Mouse (Mus musculus): ENCODE measurements at regions not wholly inside any gene's neighbourhood (a gene's known extent, or its start where the extent isn't known, plus 50 kb on each side); places are given as distances from the start of the nearest gene placed in this dataset.

GRCm38 (mm10) chr3:58319463-58319862 is 95.1 kb upstream of the Tsc22d2 start:
- Histone ChIP-seq H3K36me3 (ENCODE audit: control insufficient read depth, insufficient read depth, low read length) (no peaks in the 10 kb centered on the region), H3K9ac (ENCODE audit: low read depth, low read length) (no peak overlapping the region), H3K27me3 (ENCODE audit: control insufficient read depth, insufficient read depth, low read length) (no peaks in the 10 kb centered on the region), H3K4me3 (ENCODE audit: insufficient read depth, low read depth, low read length) (no peak overlapping the region), H3K79me2 (ENCODE audit: control insufficient read depth, insufficient read depth, low read length) (no peaks in the 10 kb centered on the region), H3K4me1 (ENCODE audit: control insufficient read depth, insufficient read depth, low read length) (no peaks in the 10 kb centered on the region), H3K27ac (replicated peaks; ENCODE audit: insufficient read depth, low read depth, low read length) (no peak overlapping the region)
- TF ChIP-seq POLR2A (IDR thresholded peaks at IDR 0.05; ENCODE audit: extremely low read depth, insufficient read depth, low read length) (no peak), CTCF (IDR thresholded peaks at IDR 0.05; ENCODE audit: low read depth, low read length) (no peak)
- DNase-seq (ENCODE audit: extremely low read depth, low read depth, low spot score) = no peak
- 97% methylated on average over 1 of the region's 1 CpGs for WGBS

GRCm38 (mm10) chr3:58320812-58321211 is 93.7 kb upstream of the Tsc22d2 start:
- no peak for TF ChIP-seq POLR2A (IDR thresholded peaks at IDR 0.05; ENCODE audit: extremely low read depth, insufficient read depth, low read length)
- no peak for TF ChIP-seq CTCF (IDR thresholded peaks at IDR 0.05; ENCODE audit: low read depth, low read length)
- Histone ChIP-seq H3K9ac (ENCODE audit: low read depth, low read length) (no peak overlapping the region), H3K36me3 (ENCODE audit: control insufficient read depth, insufficient read depth, low read length) (no peaks in the 10 kb centered on the region), H3K79me2 (ENCODE audit: control insufficient read depth, insufficient read depth, low read length) (no peaks in the 10 kb centered on the region), H3K4me1 (ENCODE audit: control insufficient read depth, insufficient read depth, low read length) (no peaks in the 10 kb centered on the region), H3K27me3 (ENCODE audit: control insufficient read depth, insufficient read depth, low read length) (no peaks in the 10 kb centered on the region), H3K27ac (replicated peaks; ENCODE audit: insufficient read depth, low read depth, low read length) (no peak overlapping the region), H3K4me3 (ENCODE audit: insufficient read depth, low read depth, low read length) (no peak overlapping the region)
- 62% methylated on average over 4 of the region's 4 CpGs for WGBS
- no peak for DNase-seq (ENCODE audit: extremely low read depth, low read depth, low spot score)

GRCm38 (mm10) chr3:58322322-58322721 is 92.2 kb upstream of the Tsc22d2 start:
- TF ChIP-seq CTCF (IDR thresholded peaks at IDR 0.05; ENCODE audit: low read depth, low read length) = no peak
- TF ChIP-seq POLR2A (IDR thresholded peaks at IDR 0.05; ENCODE audit: extremely low read depth, insufficient read depth, low read length) = no peak
- Histone ChIP-seq H3K27ac (replicated peaks; ENCODE audit: insufficient read depth, low read depth, low read length) (no peak overlapping the region), H3K27me3 (ENCODE audit: control insufficient read depth, insufficient read depth, low read length) (no peaks in the 10 kb centered on the region), H3K4me3 (ENCODE audit: insufficient read depth, low read depth, low read length) (no peak overlapping the region), H3K9ac (ENCODE audit: low read depth, low read length) (no peak overlapping the region), H3K36me3 (ENCODE audit: control insufficient read depth, insufficient read depth, low read length) (no peaks in the 10 kb centered on the region), H3K4me1 (ENCODE audit: control insufficient read depth, insufficient read depth, low read length) (no peaks in the 10 kb centered on the region), H3K79me2 (ENCODE audit: control insufficient read depth, insufficient read depth, low read length) (no peaks in the 10 kb centered on the region)
- DNase-seq (ENCODE audit: extremely low read depth, low read depth, low spot score) = no peak
- WGBS = 72% methylated on average over 1 of the region's 1 CpGs

GRCm38 (mm10) chr3:58327721-58328120 is 86.8 kb upstream of the Tsc22d2 start:
- no peak for DNase-seq (ENCODE audit: extremely low read depth, low read depth, low spot score)
- H3K4me3 ChIP-seq (ENCODE audit: insufficient read depth, low read depth, low read length) = no peak overlapping the region
- H3K4me1 ChIP-seq (ENCODE audit: control insufficient read depth, insufficient read depth, low read length) = no peaks in the 10 kb centered on the region
- no peak for TF ChIP-seq CTCF (IDR thresholded peaks at IDR 0.05; ENCODE audit: low read depth, low read length)
- no peak for TF ChIP-seq POLR2A (IDR thresholded peaks at IDR 0.05; ENCODE audit: extremely low read depth, insufficient read depth, low read length)
- 78% methylated on average over 2 of the region's 2 CpGs for WGBS
- no peaks in the 10 kb centered on the region for H3K27me3 ChIP-seq (ENCODE audit: control insufficient read depth, insufficient read depth, low read length)
- H3K27ac ChIP-seq (replicated peaks; ENCODE audit: insufficient read depth, low read depth, low read length) = no peak overlapping the region
- H3K36me3 ChIP-seq (ENCODE audit: control insufficient read depth, insufficient read depth, low read length) = no peaks in the 10 kb centered on the region
- H3K79me2 ChIP-seq (ENCODE audit: control insufficient read depth, insufficient read depth, low read length) = no peaks in the 10 kb centered on the region
- no peak overlapping the region for H3K9ac ChIP-seq (ENCODE audit: low read depth, low read length)

- Histone ChIP-seq H3K27ac (replicated peaks; ENCODE audit: insufficient read depth, low read depth, low read length) (no peak overlapping the region), H3K9ac (ENCODE audit: low read depth, low read length) (no peak overlapping the region), H3K4me1 (ENCODE audit: control insufficient read depth, insufficient read depth, low read length) (no peaks in the 10 kb centered on the region), H3K79me2 (ENCODE audit: control insufficient read depth, insufficient read depth, low read length) (no peaks in the 10 kb centered on the region), H3K4me3 (ENCODE audit: insufficient read depth, low read depth, low read length) (no peak overlapping the region), H3K27me3 (ENCODE audit: control insufficient read depth, insufficient read depth, low read length) (no peaks in the 10 kb centered on the region), H3K36me3 (ENCODE audit: control insufficient read depth, insufficient read depth, low read length) (no peaks in the 10 kb centered on the region)
- DNase-seq (ENCODE audit: extremely low read depth, low read depth, low spot score) = peak; percentile 38
- WGBS = 62% methylated on average over 2 of the region's 2 CpGs
- TF ChIP-seq CTCF (IDR thresholded peaks at IDR 0.05; ENCODE audit: low read depth, low read length) = no peak
- TF ChIP-seq POLR2A (IDR thresholded peaks at IDR 0.05; ENCODE audit: extremely low read depth, insufficient read depth, low read length) = no peak
Observed at GRCm38 (mm10) chr3:58330186-58330585, 84.3 kb upstream of the Tsc22d2 start.

- H3K79me2 ChIP-seq (ENCODE audit: control insufficient read depth, insufficient read depth, low read length) = no peaks in the 10 kb centered on the region
- H3K36me3 ChIP-seq (ENCODE audit: control insufficient read depth, insufficient read depth, low read length) = no peaks in the 10 kb centered on the region
- TF ChIP-seq CTCF (IDR thresholded peaks at IDR 0.05; ENCODE audit: low read depth, low read length) (no peak), POLR2A (IDR thresholded peaks at IDR 0.05; ENCODE audit: extremely low read depth, insufficient read depth, low read length) (no peak)
- no peaks in the 10 kb centered on the region for H3K4me1 ChIP-seq (ENCODE audit: control insufficient read depth, insufficient read depth, low read length)
- H3K27me3 ChIP-seq (ENCODE audit: control insufficient read depth, insufficient read depth, low read length) = no peaks in the 10 kb centered on the region
- no peak overlapping the region for H3K4me3 ChIP-seq (ENCODE audit: insufficient read depth, low read depth, low read length)
- no peak overlapping the region for H3K9ac ChIP-seq (ENCODE audit: low read depth, low read length)
- WGBS = 28% methylated on average over 7 of the region's 7 CpGs
- H3K27ac ChIP-seq (replicated peaks; ENCODE audit: insufficient read depth, low read depth, low read length) = no peak overlapping the region
- peak; percentile 34 for DNase-seq (ENCODE audit: extremely low read depth, low read depth, low spot score)
Observed at GRCm38 (mm10) chr3:58333997-58334396, 80.5 kb upstream of the Tsc22d2 start.

Data from liver, adult 2 months (tissue).